8 mouse cellular contexts compared by ENCODE assay signal in genomic region chr5:147589814-147590213, GRCm38 (mm10).
DNase-seq lines count a peak whose midpoint lies in the region; ATAC-seq and TF ChIP-seq lines count a peak whose summit lies in the region.

No protein-coding gene starts in this region.

- peaks cover 1% of the 10 kb centered on the region; the same call in 1 of the 2 replicates for H3K4me1 ChIP-seq in heart, embryonic 10.5 days
- no peaks in the 10 kb centered on the region for H3K4me1 ChIP-seq in limb, embryonic 14.5 days (ENCODE audit: control insufficient read depth, insufficient read depth, low read length)
- H3K4me1 ChIP-seq in forebrain, embryonic 12.5 days = no peaks in the 10 kb centered on the region

- no peaks in the 10 kb centered on the region for H3K9me3 ChIP-seq in heart, embryonic 10.5 days
- H3K9me3 ChIP-seq in limb, embryonic 14.5 days (ENCODE audit: control insufficient read depth, low read length) = no peaks in the 10 kb centered on the region
- H3K9me3 ChIP-seq in forebrain, embryonic 12.5 days = no peaks in the 10 kb centered on the region

- WGBS in heart, embryonic 10.5 days = 51% methylated on average over 12 of the region's 12 CpGs
- 58% methylated on average over 12 of the region's 12 CpGs for WGBS in limb, embryonic 14.5 days
- 66% methylated on average over 12 of the region's 12 CpGs for WGBS in forebrain, embryonic 12.5 days

- peaks cover 7% of the 10 kb centered on the region; the same call in 1 of the 2 replicates for H3K36me3 ChIP-seq in heart, embryonic 10.5 days
- no peaks in the 10 kb centered on the region for H3K36me3 ChIP-seq in limb, embryonic 14.5 days (ENCODE audit: control insufficient read depth, insufficient read depth, low read length)
- H3K36me3 ChIP-seq in forebrain, embryonic 12.5 days (replicated peaks) = no peaks in the 10 kb centered on the region

- H3K9ac ChIP-seq in limb, embryonic 14.5 days (ENCODE audit: low read depth, low read length, severe bottlenecking) = no peak overlapping the region
- no peak overlapping the region for H3K9ac ChIP-seq in forebrain, embryonic 12.5 days

- H3K27me3 ChIP-seq in heart, embryonic 10.5 days (ENCODE audit: insufficient read depth, poor library complexity, severe bottlenecking) = no peaks in the 10 kb centered on the region
- H3K27me3 ChIP-seq in limb, embryonic 14.5 days (ENCODE audit: control insufficient read depth, insufficient read depth, low read length) = no peaks in the 10 kb centered on the region
- no peaks in the 10 kb centered on the region for H3K27me3 ChIP-seq in forebrain, embryonic 12.5 days

- H3K27ac ChIP-seq in heart, embryonic 10.5 days = peak overlapping the region; percentile 59; the same call in 1 of the 2 replicates
- no peak overlapping the region for H3K27ac ChIP-seq in limb, embryonic 14.5 days (replicated peaks; ENCODE audit: low read depth, low read length)
- H3K27ac ChIP-seq in layer of hippocampus, adult 2 months = no peak overlapping the region
- H3K27ac ChIP-seq in forebrain, embryonic 12.5 days = no peak overlapping the region

- TF ChIP-seq POLR2A in limb, embryonic 14.5 days (IDR thresholded peaks at IDR 0.05; ENCODE audit: borderline replicate concordance, extremely low read depth, insufficient read depth, insufficient read length) = no peak

- H3K4me3 ChIP-seq in heart, embryonic 10.5 days = no peak overlapping the region
- no peak overlapping the region for H3K4me3 ChIP-seq in limb, embryonic 14.5 days (replicated peaks; ENCODE audit: low read length)
- H3K4me3 ChIP-seq in layer of hippocampus, adult 2 months = no peak overlapping the region
- no peak overlapping the region for H3K4me3 ChIP-seq in forebrain, embryonic 12.5 days (replicated peaks)

- H3K4me2 ChIP-seq in limb, embryonic 14.5 days (replicated peaks; ENCODE audit: low read depth, low read length, severe bottlenecking) = no peak overlapping the region
- no peak overlapping the region for H3K4me2 ChIP-seq in forebrain, embryonic 12.5 days

- no peak for DNase-seq in frontal cortex, postnatal 25 days (ENCODE audit: low spot score in 2 of 2)
- peak; percentile 77 for DNase-seq in NIH3T3 (ENCODE audit: low read depth)
- no peak for DNase-seq in heart, embryonic 10.5 days (ENCODE audit: low spot score)
- DNase-seq in limb, embryonic 14.5 days (ENCODE audit: low spot score) = peak; percentile 11
- DNase-seq in ovary, postnatal 10 days (ENCODE audit: low spot score) = no peak
- DNase-seq in layer of hippocampus, adult 2 months (ENCODE audit: low spot score in 2 of 2) = no peak

- peak; percentile 41; the same call in 1 of the 2 replicates for ATAC-seq in frontal cortex, adult (ENCODE audit: low TSS enrichment)
- no peak; the same call in 1 of the 2 replicates for ATAC-seq in limb, embryonic 14.5 days (ENCODE audit: low FRiP score, low read depth)
- ATAC-seq in forebrain, embryonic 12.5 days (ENCODE audit: low FRiP score) = no peak

- TF ChIP-seq CTCF in layer of hippocampus, adult 2 months (conservative IDR thresholded peaks at IDR 0.05) = no peak

Comparison
In these comparisons a context has a peak if more than half of its experiments do, and no peak if none do; other contexts are left out.
1. DNase-seq: peak in NIH3T3 (single experiment) and limb, embryonic 14.5 days (single experiment); none in frontal cortex, postnatal 25 days (0 of 2), heart, embryonic 10.5 days (single experiment), ovary, postnatal 10 days (single experiment) and layer of hippocampus, adult 2 months (0 of 2).